Mouse (Mus musculus) bone marrow macrophage, adult 2 months (primary cell): ENCODE results near the gene Taz.

Experiments
- CTCF ChIP-seq: IDR thresholded peaks from 2 replicates; pipeline ENCODE4 v1.5.1; 2012; ENCODE audit warnings: low read depth, mild to moderate bottlenecking, low read length, moderate library complexity
- POLR2A ChIP-seq: IDR thresholded peaks from 2 replicates; pipeline ENCODE4 v1.6.1; 2012; ENCODE audit warnings: mild to moderate bottlenecking, low read depth, low read length, borderline replicate concordance

- TF ChIP-seq CTCF = no peak
- TF ChIP-seq POLR2A = no peak
Observed at GRCm38 (mm10) chrX:74273422-74274322, 8.0 kb upstream of the Taz start.
